Mouse (Mus musculus) lung, embryonic 14.5 days (tissue): ENCODE results near the gene Rxra. TPM values are rescaled to one million over a fixed set of nuclear protein-coding genes. Genes with fewer than 3 reads are reported as not detected.

Source experiments
- ATAC-seq: fragments of 200-750 bp; cut with Nextera tagmentation; 2 replicates; pipeline ENCODE4 v1.8.0; 2017; ENCODE audit warnings: mild to moderate bottlenecking, moderate TSS enrichment, moderate library complexity; ENCODE audit not compliant: insufficient read depth
- DNase-seq: peaks from one replicate; pipeline ENCODE4 v3.0.0-alpha.2; 2015
- H3K27ac ChIP-seq: fragments of 300-500 bp; sonication (generic); 2 replicates; pipeline ENCODE4 v1.5.1; 2014; ENCODE audit warnings: low read depth, mild to moderate bottlenecking, moderate library complexity
- H3K27me3 ChIP-seq: fragments of 300-500 bp; sonication (generic); 2 replicates; pipeline ENCODE4 v1.6.1; 2014; ENCODE audit warnings: low read length, control low read depth; ENCODE audit not compliant: insufficient read depth
- H3K36me3 ChIP-seq: fragments of 300-500 bp; sonication (generic); 2 replicates; pipeline ENCODE4 v1.6.1; 2014; ENCODE audit warnings: control low read depth; ENCODE audit not compliant: insufficient read depth
- H3K4me1 ChIP-seq: fragments of 300-500 bp; sonication (generic); 2 replicates; pipeline ENCODE4 v1.6.1; 2014; ENCODE audit warnings: antibody characterized with exemption, control low read depth; ENCODE audit not compliant: insufficient read depth
- H3K4me2 ChIP-seq: fragments of 300-500 bp; sonication (generic); 2 replicates; pipeline ENCODE4 v1.6.1; 2014; ENCODE audit warnings: mild to moderate bottlenecking
- H3K4me3 ChIP-seq: fragments of 300-500 bp; sonication (generic); 2 replicates; pipeline ENCODE4 v1.5.1; 2014; ENCODE audit warnings: low read depth, low read length
- H3K9ac ChIP-seq: fragments of 300-500 bp; sonication (generic); 2 replicates; pipeline ENCODE4 v1.6.1; 2014
- H3K9me3 ChIP-seq: fragments of 300-500 bp; sonication (generic); 2 replicates; pipeline ENCODE4 v1.6.1; 2016; ENCODE audit warnings: low read depth, low read length, control low read depth
- CTCF ChIP-seq: IDR thresholded peaks from 2 replicates; pipeline ENCODE4 v1.5.1; 2016; ENCODE audit warnings: antibody characterized with exemption, low read depth
- WGBS: fragments of 180-500 bp; shearing (Covaris S2); extraction: QIAGEN DNeasy Blood & Tissue Kit; methylation state at CpG from one replicate; pipeline ENCODE4 v1.1.7; 2014; 5-methylcytosine and 5-hydroxymethylcytosine counted together
- polyA plus RNA-seq: library from polyadenylated mRNA; unstranded; fragments of >200 nt; fragmentation: Nextera tagmentation; extraction: Ambion mirVana; gene quantifications from 2 replicates; pipeline ENCODE4 v1.2.1, GENCODE M21; 2014

Rxra gene
- polyA plus RNA-seq, 1 experiment from 2014 or later = 10.3 TPM

DNA sequence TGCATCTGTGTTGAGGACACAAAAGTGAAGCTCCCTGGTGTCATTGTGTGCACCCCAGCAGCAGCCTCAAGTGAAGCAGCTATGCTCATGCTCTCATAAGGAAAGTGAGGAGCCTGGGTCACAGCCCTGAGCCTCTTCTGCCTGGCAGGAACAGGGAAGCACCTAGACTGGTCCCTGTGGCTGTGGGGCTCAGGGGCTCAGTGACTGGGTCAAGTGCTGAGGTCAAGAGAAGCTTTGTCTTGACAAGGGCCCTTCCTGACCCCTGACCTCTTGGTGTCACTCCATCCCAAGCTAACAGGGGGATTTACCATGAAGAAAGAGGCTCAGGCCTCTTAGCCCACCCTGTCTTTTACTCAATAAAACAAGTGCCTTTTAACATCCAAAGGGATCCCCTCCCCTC is 25.2 kb upstream of the Rxra start:
- no peak overlapping the region for H3K27ac ChIP-seq
- H3K36me3 ChIP-seq = no peaks in the 10 kb centered on the region
- no peak for TF ChIP-seq CTCF
- H3K4me3 ChIP-seq = no peak overlapping the region
- H3K4me2 ChIP-seq = no peak overlapping the region
- no peak for ATAC-seq
- H3K9me3 ChIP-seq = no peaks in the 10 kb centered on the region
- H3K27me3 ChIP-seq = no peaks in the 10 kb centered on the region
- peaks cover 3% of the 10 kb centered on the region; the same call in 1 of the 2 replicates for H3K4me1 ChIP-seq
- DNase-seq = no peak
- H3K9ac ChIP-seq = no peak overlapping the region

DNA sequence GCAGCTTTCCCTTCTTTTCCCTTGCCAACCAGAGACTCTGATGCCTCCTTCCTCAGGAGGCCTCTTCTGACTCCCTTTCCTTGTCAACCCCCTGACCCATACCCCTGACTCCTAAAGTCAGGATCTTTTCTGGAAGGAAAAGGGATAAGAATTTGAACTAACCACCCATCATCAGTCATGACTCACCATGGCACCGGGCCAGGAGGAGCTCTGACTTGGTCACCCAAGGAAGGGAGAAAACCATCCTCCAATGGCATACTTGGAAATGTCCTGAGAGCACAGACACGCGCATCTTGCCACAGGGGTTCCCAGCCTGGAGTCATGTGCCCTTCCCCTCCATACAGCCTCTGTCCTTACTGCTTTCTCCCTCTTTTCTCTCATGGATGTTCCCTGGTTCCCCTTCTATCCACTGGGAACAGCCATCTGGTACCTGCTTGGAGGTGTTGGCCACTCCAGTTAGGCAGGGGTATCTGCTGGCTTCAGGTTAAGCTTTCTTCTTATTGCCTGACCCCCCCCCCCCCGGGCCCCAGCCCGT is 22.7 kb upstream of the Rxra start:
- Histone ChIP-seq H3K36me3 (no peaks in the 10 kb centered on the region), H3K27ac (no peak overlapping the region), H3K4me3 (no peak overlapping the region), H3K27me3 (no peaks in the 10 kb centered on the region), H3K9ac (no peak overlapping the region), H3K9me3 (no peaks in the 10 kb centered on the region), H3K4me2 (no peak overlapping the region), H3K4me1 (peaks cover 3% of the 10 kb centered on the region; the same call in 1 of the 2 replicates)
- DNase-seq (peak; percentile 64), ATAC-seq (no peak)
- WGBS = 61% methylated on average over 5 of the region's 5 CpGs
- no peak for TF ChIP-seq CTCF

DNA sequence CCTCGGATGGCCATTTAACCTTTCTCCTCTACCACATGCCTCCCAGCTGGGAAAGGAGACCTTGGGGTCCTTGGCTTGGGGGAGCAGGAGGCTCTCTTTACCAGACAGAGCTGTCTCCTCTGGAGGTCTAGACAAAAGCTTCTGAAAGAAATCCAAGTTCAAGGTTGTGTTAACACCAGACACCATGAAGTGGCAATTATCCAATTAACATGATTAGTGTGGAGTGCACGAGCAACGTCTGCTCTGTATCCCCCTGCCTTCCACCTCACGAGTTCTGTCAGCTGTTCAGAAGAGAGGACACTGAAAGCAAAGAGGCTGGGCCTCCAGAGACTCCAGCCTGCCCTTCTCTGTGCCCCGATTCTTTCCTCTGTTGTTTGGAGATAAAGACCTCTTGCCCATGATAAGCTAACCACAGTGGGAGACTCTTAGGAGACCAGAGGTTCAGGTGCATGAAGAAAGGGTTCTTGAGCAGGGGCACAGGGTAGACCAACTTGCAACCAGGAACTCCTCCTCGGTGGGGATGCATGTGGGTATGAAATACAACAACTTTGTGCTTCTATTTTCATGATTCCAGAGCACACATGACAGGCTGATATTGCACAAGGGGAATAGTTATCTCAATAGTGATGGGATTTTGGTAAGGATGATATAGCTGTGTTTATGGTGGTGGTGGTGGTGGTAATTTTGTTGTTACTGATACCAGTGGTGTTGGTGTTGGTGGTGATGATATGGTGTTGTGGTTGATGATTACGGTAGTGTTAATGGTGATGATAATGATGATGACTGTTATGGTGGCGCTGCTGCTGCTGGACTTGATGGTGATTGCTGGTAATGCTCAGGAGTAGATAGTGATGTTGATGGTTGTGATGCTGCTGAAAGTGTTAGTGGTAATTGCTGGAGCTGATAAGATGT is 21.7 kb upstream of the Rxra start:
- no peaks in the 10 kb centered on the region for H3K36me3 ChIP-seq
- H3K27me3 ChIP-seq = no peaks in the 10 kb centered on the region
- TF ChIP-seq CTCF = no peak

DNA sequence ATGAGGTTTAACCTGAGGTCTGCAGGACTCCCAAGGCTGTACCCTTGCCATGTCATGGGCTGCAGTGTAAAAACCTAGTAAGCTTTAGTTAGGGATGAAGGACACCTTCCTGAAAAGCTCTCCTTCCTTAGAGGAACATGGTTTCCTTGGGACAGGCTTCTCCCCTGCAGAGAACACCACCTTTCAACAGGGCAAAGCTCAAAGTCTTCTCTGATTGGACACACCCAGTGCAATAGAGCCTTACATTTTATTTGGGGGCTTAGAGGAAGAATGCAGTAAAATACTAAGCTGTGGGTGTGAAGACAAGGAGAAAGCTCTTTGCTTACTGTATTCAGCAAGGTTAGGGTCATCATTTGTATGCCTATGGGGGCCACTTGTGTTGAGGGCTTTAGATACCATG is 19.7 kb upstream of the Rxra start:
- Histone ChIP-seq H3K36me3 (no peaks in the 10 kb centered on the region), H3K9me3 (no peaks in the 10 kb centered on the region), H3K27me3 (no peaks in the 10 kb centered on the region), H3K4me2 (no peak overlapping the region), H3K4me3 (no peak overlapping the region), H3K27ac (no peak overlapping the region), H3K4me1 (no peaks in the 10 kb centered on the region), H3K9ac (no peak overlapping the region)
- no peak for ATAC-seq
- TF ChIP-seq CTCF = no peak
- DNase-seq = no peak

More for the DNA sequence above, 21.7 kb upstream of the Rxra start:
- 66% methylated on average over 8 of the region's 8 CpGs for WGBS
- no peak overlapping the region for H3K4me2 ChIP-seq
- H3K9me3 ChIP-seq = no peaks in the 10 kb centered on the region
- H3K27ac ChIP-seq = no peak overlapping the region
- H3K9ac ChIP-seq = no peak overlapping the region
- DNase-seq = no peak
- no peak overlapping the region for H3K4me3 ChIP-seq
- ATAC-seq = no peak
- peaks cover 3% of the 10 kb centered on the region; the same call in 1 of the 2 replicates for H3K4me1 ChIP-seq

DNA sequence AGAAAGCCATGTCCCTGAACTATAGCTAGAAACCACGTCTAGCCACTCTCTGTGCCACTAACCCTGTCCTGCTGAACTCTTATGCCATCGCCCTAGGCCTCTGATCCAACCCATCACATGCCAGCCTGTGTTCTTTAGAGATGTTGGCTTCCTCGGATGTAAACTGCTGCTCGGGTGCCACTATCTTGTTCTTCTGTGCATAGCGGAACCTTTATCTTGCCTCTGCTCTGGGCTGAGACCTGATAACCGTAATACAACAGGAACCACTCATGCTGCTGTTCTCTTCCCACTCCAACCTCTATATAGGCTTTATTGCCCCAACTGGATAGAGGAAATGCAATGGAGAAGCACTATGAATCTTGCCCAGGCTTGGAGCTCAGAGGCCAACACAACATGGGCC is 11.0 kb upstream of the Rxra start:
- no peak for TF ChIP-seq CTCF
- no peaks in the 10 kb centered on the region for H3K27me3 ChIP-seq
- no peak for DNase-seq
- no peak overlapping the region for H3K27ac ChIP-seq
- no peaks in the 10 kb centered on the region for H3K36me3 ChIP-seq
- no peak overlapping the region for H3K4me3 ChIP-seq
- no peaks in the 10 kb centered on the region for H3K9me3 ChIP-seq
- WGBS = 75% methylated on average over 6 of the region's 6 CpGs
- H3K9ac ChIP-seq = no peak overlapping the region
- no peak for ATAC-seq
- peaks cover 10% of the 10 kb centered on the region; the same call in 1 of the 2 replicates for H3K4me1 ChIP-seq
- H3K4me2 ChIP-seq = no peak overlapping the region

DNA sequence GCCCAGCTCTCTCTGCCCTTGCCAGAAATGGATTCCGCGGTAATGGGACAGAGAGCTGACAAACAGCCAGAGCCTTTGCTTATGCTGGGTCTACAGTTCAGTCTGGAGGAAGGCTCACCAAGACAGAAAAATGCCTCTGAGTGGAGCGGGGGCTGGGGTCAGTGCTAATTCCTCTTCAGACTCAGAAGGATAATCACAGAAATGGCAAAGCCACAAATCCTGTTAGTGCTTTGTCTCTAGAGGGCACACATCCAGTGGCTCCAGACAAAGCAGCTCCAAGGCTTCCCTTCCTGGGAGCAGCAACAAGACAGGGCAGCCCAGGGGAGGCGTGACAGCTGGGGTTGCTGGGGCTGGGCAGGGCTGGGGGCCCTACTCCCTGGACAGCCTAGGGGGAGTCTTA is 9.5 kb upstream of the Rxra start:
- Histone ChIP-seq H3K27me3 (no peaks in the 10 kb centered on the region), H3K4me1 (peaks cover 20% of the 10 kb centered on the region; the same call in 1 of the 2 replicates), H3K36me3 (no peaks in the 10 kb centered on the region), H3K4me3 (no peak overlapping the region), H3K27ac (peak overlapping the region; percentile 46; the same call in 1 of the 2 replicates), H3K4me2 (no peak overlapping the region), H3K9ac (no peak overlapping the region; the same call in 1 of the 2 replicates), H3K9me3 (no peaks in the 10 kb centered on the region)
- 44% methylated on average over 4 of the region's 4 CpGs for WGBS
- peak; percentile 48 for ATAC-seq
- TF ChIP-seq CTCF = no peak
- peak; percentile 59 for DNase-seq

DNA sequence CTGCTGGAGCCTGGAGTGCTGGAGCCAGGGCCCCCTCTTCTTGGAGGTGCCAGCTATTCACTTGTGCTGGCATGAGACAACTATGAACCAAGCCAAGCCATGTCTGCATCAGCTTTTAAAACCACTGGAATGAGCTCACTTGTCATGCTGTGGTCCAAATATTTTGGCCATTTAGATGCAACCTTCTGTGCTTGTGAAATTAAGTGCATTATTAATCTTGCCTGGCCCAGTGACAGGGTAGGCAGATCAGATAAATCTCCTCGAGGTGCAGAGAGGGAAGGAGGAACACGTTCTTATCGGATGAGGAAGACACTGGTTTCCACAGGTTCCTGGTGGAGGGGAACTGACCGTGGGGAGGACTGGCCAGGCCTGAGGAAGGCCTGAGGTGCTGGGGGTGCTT is 8.6 kb upstream of the Rxra start:
- no peak for TF ChIP-seq CTCF
- ATAC-seq = no peak
- WGBS = 55% methylated on average over 4 of the region's 4 CpGs

More for the DNA sequence above, 8.6 kb upstream of the Rxra start:
- Histone ChIP-seq H3K4me3 (no peak overlapping the region), H3K27me3 (no peaks in the 10 kb centered on the region), H3K4me1 (peaks cover 26% of the 10 kb centered on the region; the same call in 1 of the 2 replicates), H3K4me2 (no peak overlapping the region), H3K27ac (no peak overlapping the region), H3K9me3 (no peaks in the 10 kb centered on the region), H3K9ac (no peak overlapping the region), H3K36me3 (no peaks in the 10 kb centered on the region)
- no peak for DNase-seq
